Mouse (Mus musculus): ENCODE data around the gene Ackr2.

- no peak for TF ChIP-seq CTCF (IDR thresholded peaks at IDR 0.05; ENCODE audit: insufficient read depth, low read length)
- no peak for TF ChIP-seq POLR2A (IDR thresholded peaks at IDR 0.05; ENCODE audit: borderline replicate concordance, extremely low read depth, low read depth, low read length)
Observed at GRCm38 (mm10) chr9:121909635-121910034, 11.5 kb downstream of the Ackr2 start.

Data from lung, adult 2 months (tissue).